Mouse (Mus musculus) megakaryocyte, adult 5-6 weeks (primary cell): ENCODE results near the gene Tgfb1i1. TPM values are rescaled to one million over a fixed set of nuclear protein-coding genes. Genes with fewer than 3 reads are reported as not detected.

Experiments
- ATAC-seq: 2 replicates; pipeline ENCODE4 v1.8.0; 2016; ENCODE audit warnings: mild to moderate bottlenecking, inconsistent platforms; ENCODE audit not compliant: poor library complexity, severe bottlenecking
- total RNA-seq, 2 experiments: library from RNA; stranded (forward) in 1 of 2; stranded (reverse) in 1 of 2; fragments of 153-499, 151-499 nt in 1 of 2; fragments of 221-1000, 200-1000 nt in 1 of 2; gene quantifications; 2 replicates each; pipeline versions ENCODE4 v1.2.3 to v1.2.4; 2015 to 2017

The Tgfb1i1 gene
- total RNA-seq, 2 experiments from 2014 or later: 0.07 to 1.1 TPM

GRCm38 (mm10) chr7:128284047-128284446 is 37.4 kb downstream of the Tgfb1i1 start:
- ATAC-seq: no peak

- no peak for ATAC-seq
Observed at GRCm38 (mm10) chr7:128285060-128285459, 38.4 kb downstream of the Tgfb1i1 start.

GRCm38 (mm10) chr7:128288923-128289544 is 42.4 kb downstream of the Tgfb1i1 start:
- ATAC-seq: peak; percentile 57

GRCm38 (mm10) chr7:128294785-128295184 is 48.2 kb downstream of the Tgfb1i1 start:
- ATAC-seq: no peak

GRCm38 (mm10) chr7:128296514-128296913 is 49.9 kb downstream of the Tgfb1i1 start:
- ATAC-seq: no peak

DNA sequence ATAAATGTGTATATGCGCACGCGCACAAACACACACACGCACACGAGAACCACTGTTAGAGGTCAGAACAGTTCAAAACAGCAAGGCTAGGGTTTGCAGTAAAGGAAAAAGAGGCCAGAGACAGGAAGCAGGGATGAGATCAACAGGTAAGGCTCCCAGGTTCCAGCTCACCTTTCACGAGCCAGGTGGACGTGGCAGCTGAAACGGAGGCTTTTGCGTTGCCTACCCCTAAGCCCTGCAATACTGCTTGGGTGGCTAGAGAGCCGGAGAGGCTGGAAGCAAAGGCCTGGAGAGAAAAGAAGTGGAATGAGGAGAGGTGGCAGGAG is 50.6 kb downstream of the Tgfb1i1 start:
- no peak for ATAC-seq

- peak; percentile 82 for ATAC-seq
Observed at GRCm38 (mm10) chr7:128297617-128298480, 51.2 kb downstream of the Tgfb1i1 start, which contains the start of gene BC017158. TSS of gene BC017158 (minus strand) at chr7:128298170.

DNA sequence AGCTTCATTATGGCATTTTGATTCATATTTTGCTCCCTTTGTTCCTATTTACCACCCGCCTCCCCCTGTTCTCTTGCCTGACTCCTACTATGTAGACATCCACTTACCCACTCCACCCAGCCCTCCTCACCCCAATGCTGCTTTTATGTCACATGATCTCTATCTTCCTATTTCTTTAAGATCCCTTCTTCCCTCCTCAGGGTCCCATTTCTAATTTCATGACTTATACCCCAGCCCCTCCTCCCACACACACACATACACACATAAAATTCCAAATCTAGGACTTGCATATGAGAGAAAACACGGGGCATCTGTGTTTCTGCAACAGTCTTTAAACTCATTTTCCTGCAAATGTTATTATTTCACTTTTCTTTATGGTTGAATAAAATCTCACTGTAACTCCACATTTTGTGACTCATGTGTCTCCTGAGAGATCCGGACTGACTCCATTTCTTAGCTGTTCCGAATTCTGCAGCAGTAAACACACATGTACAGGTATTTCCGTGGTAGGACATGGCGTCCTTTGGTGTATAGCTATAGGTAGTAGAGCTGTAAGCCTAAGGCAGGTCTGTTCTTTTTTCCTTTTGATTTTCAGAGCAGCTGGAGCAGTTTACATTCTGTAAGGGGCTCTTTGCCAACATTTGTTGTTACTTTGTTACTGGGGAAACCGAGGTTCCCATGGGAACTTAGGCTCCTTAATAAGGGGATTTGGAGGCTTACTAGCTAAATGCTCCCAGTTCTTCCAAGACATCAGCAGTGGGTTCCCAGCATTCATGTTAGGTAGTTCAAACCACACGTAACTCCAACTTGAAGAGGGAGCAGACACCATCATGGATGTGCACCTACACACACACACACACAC is 52.1 kb downstream of the Tgfb1i1 start:
- ATAC-seq: no peak

- no peak for ATAC-seq
Observed at GRCm38 (mm10) chr7:128300952-128301351, 54.3 kb downstream of the Tgfb1i1 start.

DNA sequence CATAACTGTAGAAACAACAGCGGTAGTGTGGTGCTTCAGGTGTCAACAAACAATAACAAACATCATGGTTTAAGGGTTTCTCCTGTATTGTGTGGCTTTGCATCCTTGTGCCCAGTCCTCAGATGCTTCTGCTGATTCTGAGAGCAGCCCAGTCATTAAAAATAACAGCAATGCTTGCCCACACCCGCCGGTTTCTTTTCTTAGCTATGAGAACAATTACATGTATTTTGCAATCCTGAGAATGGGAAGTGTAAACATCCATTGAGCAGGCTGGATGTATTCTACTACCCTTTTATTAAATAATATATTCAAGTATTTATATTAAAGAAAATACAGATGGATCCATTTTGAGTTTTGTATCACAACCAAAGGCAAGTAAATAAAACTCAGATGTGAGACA is 55.5 kb downstream of the Tgfb1i1 start:
- ATAC-seq: no peak

- no peak for ATAC-seq
Observed at GRCm38 (mm10) chr7:128304198-128304597, 57.6 kb downstream of the Tgfb1i1 start.

DNA sequence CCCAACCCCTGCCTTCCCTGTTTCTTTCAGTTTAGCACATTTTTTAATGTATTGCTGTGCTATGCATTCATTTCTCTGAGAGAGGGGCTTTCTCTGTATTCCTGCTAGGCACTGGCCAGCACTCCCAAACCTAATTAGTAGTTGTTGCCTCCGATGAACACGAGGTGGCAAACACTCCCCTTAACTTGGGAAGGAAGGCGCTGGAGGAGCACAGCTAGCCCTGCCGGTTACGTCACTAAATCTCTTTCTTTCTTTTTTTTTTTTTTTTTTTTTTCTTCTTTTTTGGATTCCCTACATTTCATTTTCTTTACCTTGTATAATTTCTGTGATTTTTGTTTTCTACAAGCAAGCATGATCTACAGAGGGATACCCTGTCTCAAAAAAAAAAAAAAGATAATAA is 58.3 kb downstream of the Tgfb1i1 start:
- no peak for ATAC-seq

Other genes starting within 250 kb of the Tgfb1i1 start
- gene Trim72, start 242.9 kb upstream of the Tgfb1i1 start, total RNA-seq (2015): not detected in 2 replicates
- gene Trim72, start 242.9 kb upstream of the Tgfb1i1 start, total RNA-seq (2017): not detected in 2 replicates
- 209 and 227 TPM in 2 replicates for gene Itgam, start 184.2 kb upstream of the Tgfb1i1 start, total RNA-seq (2015)
- gene Itgam, start 184.2 kb upstream of the Tgfb1i1 start, total RNA-seq (2017): 286 and 332 TPM in 2 replicates
- 9.8 and 11.2 TPM in 2 replicates for gene Gm49368, start 184.1 kb upstream of the Tgfb1i1 start, total RNA-seq (2015)
- gene Gm49368, start 184.1 kb upstream of the Tgfb1i1 start, total RNA-seq (2017): 0.81 and 2.3 TPM in 2 replicates
- 5.1 and 6.3 TPM in 2 replicates for gene Itgax, start 117.3 kb upstream of the Tgfb1i1 start, total RNA-seq (2015)
- 9.8 and 9.9 TPM in 2 replicates for gene Itgax, start 117.3 kb upstream of the Tgfb1i1 start, total RNA-seq (2017)
- gene Itgad, start 92.4 kb upstream of the Tgfb1i1 start, total RNA-seq (2015): 1.5 and 3.4 TPM in 2 replicates
- gene Itgad, start 92.4 kb upstream of the Tgfb1i1 start, total RNA-seq (2017): 0.26 and 0.73 TPM in 2 replicates
- 1.3 and 6.9 TPM in 2 replicates for gene Cox6a2, start 40.4 kb upstream of the Tgfb1i1 start, total RNA-seq (2015)
- 2.9 and 5.4 TPM in 2 replicates for gene Cox6a2, start 40.4 kb upstream of the Tgfb1i1 start, total RNA-seq (2017)
- 3.1 and 3.9 TPM in 2 replicates for gene Armc5, start 9.5 kb upstream of the Tgfb1i1 start, total RNA-seq (2015)
- gene Armc5, start 9.5 kb upstream of the Tgfb1i1 start, total RNA-seq (2017): 7.0 TPM in 2 replicates
- gene 9130023H24Rik, start 8.8 kb upstream of the Tgfb1i1 start, total RNA-seq (2015): 4.4 and 5.1 TPM in 2 replicates
- 4.3 and 5.3 TPM in 2 replicates for gene 9130023H24Rik, start 8.8 kb upstream of the Tgfb1i1 start, total RNA-seq (2017)
- gene Slc5a2, start 18.8 kb downstream of the Tgfb1i1 start, total RNA-seq (2015): 0.68 TPM in 1 of 2 replicates, not detected in the other
- not detected in 2 replicates for gene Slc5a2, start 18.8 kb downstream of the Tgfb1i1 start, total RNA-seq (2017)
- 12.7 and 19.7 TPM in 2 replicates for gene BC017158, start 51.4 kb downstream of the Tgfb1i1 start, total RNA-seq (2015)
- 8.8 and 9.7 TPM in 2 replicates for gene BC017158, start 51.4 kb downstream of the Tgfb1i1 start, total RNA-seq (2017)
- 155 and 159 TPM in 2 replicates for gene Rgs10, start 171.9 kb downstream of the Tgfb1i1 start, total RNA-seq (2015)
- gene Rgs10, start 171.9 kb downstream of the Tgfb1i1 start, total RNA-seq (2017): 158 and 165 TPM in 2 replicates
- 166 and 174 TPM in 2 replicates for gene Tial1, start 214.9 kb downstream of the Tgfb1i1 start, total RNA-seq (2015)
- 48.4 and 59.1 TPM in 2 replicates for gene Tial1, start 214.9 kb downstream of the Tgfb1i1 start, total RNA-seq (2017)